Mouse (Mus musculus) heart, postnatal 4 days (tissue): ENCODE measurements around the gene Phc2. TPM values are rescaled to one million over a fixed set of nuclear protein-coding genes. Genes with fewer than 3 reads are reported as not detected.
A peak's percentile ranks its signal among the peaks of the same experiment; 100 is the strongest.

Source experiments
- DNase-seq: peaks from one replicate; pipeline ENCODE4 v3.0.0; 2021
- total RNA-seq, 2 experiments: library from RNA; stranded (reverse); gene quantifications; 2 replicates each; pipeline ENCODE4 v1.2.3; 2021

Gene Phc2
- total RNA-seq, 2 experiments from 2014 or later, result 69.1 to 72.5 TPM

GRCm38 (mm10) chr4:128720110-128720509 lies 65.6 kb downstream of the Phc2 start:
- DNase-seq, result peak; percentile 54

GRCm38 (mm10) chr4:128721061-128721648 lies 66.7 kb downstream of the Phc2 start:
- DNase-seq, result no peak

GRCm38 (mm10) chr4:128721761-128722160 lies 67.3 kb downstream of the Phc2 start:
- DNase-seq, result no peak

GRCm38 (mm10) chr4:128722932-128723331 lies 68.4 kb downstream of the Phc2 start:
- no peak for DNase-seq

- no peak for DNase-seq
These were observed 68.9 kb downstream of the Phc2 start for GRCm38 (mm10) chr4:128723431-128723830.

- no peak for DNase-seq
These were observed 69.6 kb downstream of the Phc2 start for GRCm38 (mm10) chr4:128724059-128724458.

- DNase-seq, result peak; percentile 88
These were observed 72.7 kb downstream of the Phc2 start for GRCm38 (mm10) chr4:128727019-128727720.

- peak; percentile 64 for DNase-seq
These were observed 73.4 kb downstream of the Phc2 start for GRCm38 (mm10) chr4:128727721-128728430.

GRCm38 (mm10) chr4:128728431-128728851 lies 73.9 kb downstream of the Phc2 start:
- DNase-seq, result no peak

- DNase-seq, result no peak
These were observed 74.7 kb downstream of the Phc2 start for GRCm38 (mm10) chr4:128729033-128729708.

- DNase-seq, result peak; percentile 62
These were observed 75.2 kb downstream of the Phc2 start for GRCm38 (mm10) chr4:128729709-128730037.

- DNase-seq, result no peak
These were observed 75.8 kb downstream of the Phc2 start for GRCm38 (mm10) chr4:128730271-128730670.

GRCm38 (mm10) chr4:128732794-128733193 lies 78.3 kb downstream of the Phc2 start:
- DNase-seq, result no peak

- DNase-seq, result no peak
These were observed 79.0 kb downstream of the Phc2 start for GRCm38 (mm10) chr4:128733496-128733895.

- DNase-seq, result peak; percentile 81
These were observed 79.7 kb downstream of the Phc2 start for GRCm38 (mm10) chr4:128734217-128734616.

- DNase-seq, result peak; percentile 52
These were observed 80.5 kb downstream of the Phc2 start for GRCm38 (mm10) chr4:128734721-128735671.

GRCm38 (mm10) chr4:128737137-128737589 lies 82.7 kb downstream of the Phc2 start:
- DNase-seq, result no peak

- no peak for DNase-seq
These were observed 83.5 kb downstream of the Phc2 start for GRCm38 (mm10) chr4:128737825-128738610.

- DNase-seq, result no peak
These were observed 86.4 kb downstream of the Phc2 start for GRCm38 (mm10) chr4:128740878-128741277.

GRCm38 (mm10) chr4:128741906-128742305 lies 87.4 kb downstream of the Phc2 start:
- DNase-seq, result no peak
